Mouse (Mus musculus) right cerebral cortex, adult 2 months (tissue): ENCODE data around the gene Cldn7.
"Not testable (repeated sequence)": the region's sequence is repeated elsewhere in the genome, so short reads cannot be mapped to it uniquely, and the experiment has no call there.

Experiments
- DNase-seq, 2 experiments: peaks; one replicate each; pipeline ENCODE4 v3.0.0; 2021 to 2022; ENCODE audit warnings: low spot score in 2 of 2

Cldn7 gene

DNA sequence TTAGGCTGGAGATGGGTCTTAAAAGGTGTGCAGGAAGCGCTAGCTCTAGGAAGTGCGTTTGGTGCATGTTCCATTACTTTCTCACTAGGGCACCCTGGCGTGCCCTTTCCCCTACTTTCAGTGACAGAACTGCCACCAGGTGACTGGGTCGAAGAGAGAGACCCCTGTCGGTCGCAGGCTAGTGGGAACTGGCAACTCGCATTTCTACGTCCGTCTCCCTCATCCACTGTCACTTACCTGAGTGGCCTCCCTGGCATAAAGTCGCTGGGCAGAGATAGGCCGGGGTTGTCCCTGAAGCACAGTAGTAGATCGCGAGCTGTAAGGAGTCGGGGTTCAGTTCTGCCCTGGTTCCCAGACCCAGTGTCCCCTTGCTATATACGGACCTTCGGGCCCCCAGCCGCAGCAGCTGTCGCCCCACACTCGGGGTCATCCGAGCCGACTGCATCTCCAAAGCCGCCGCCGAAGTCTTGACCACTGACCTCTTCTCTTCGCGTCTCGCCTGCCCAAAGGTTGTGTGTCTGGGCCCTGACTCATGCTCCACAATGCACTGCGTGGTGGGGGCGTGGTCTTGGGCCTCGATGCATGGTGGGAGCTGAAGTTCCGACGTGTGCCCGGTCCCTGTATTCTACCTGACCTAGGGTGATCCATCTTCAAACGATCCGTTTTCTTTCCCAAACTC lies 50.4 kb downstream of the Cldn7 start, which contains the start of gene Acadvl:
TSS of gene Acadvl (minus strand) at position 532 of the 679 bp plus-strand sequence.
- DNase-seq = peak; percentile 87 to 89

DNA sequence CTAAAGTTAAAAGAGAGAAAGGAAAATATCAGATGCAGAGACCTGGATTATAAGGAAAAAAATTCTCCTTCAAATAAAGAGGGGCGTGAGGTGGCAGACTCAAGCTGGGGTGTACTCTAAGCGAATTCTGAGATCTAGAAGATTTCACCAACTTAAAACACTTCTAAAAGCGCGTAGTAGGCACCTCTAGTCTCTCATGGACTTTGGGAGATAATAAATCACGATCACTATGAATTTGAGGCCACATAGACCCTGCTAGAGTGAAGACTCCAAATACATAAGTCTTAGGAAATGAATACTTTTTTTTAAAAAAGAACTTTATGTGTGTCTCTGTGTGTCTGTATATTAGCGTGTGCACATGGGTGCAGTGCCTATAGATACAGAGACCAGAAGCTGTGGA lies 51.1 kb downstream of the Cldn7 start:
- DNase-seq = no peak

DNA sequence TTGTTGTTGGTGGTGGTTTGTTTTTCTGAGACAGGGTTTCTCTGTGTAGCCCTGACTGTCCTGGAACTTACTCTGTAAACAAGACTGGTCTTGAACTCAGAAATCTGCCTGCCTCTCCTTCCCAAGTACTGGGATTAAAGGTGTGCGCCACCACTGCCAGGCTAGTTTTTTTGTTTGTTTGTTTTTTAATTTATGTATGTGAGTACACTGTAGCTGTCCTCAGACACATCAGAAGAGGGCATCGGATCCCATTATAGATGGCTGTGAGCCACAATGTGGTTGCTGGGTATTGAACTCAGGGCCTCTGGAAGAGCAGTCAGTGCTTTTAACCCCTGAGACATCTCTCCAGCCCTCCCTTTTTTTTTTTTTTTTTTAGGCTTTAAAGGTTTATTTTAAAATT lies 51.6 kb downstream of the Cldn7 start:
- DNase-seq = not testable (repeated sequence)

DNA sequence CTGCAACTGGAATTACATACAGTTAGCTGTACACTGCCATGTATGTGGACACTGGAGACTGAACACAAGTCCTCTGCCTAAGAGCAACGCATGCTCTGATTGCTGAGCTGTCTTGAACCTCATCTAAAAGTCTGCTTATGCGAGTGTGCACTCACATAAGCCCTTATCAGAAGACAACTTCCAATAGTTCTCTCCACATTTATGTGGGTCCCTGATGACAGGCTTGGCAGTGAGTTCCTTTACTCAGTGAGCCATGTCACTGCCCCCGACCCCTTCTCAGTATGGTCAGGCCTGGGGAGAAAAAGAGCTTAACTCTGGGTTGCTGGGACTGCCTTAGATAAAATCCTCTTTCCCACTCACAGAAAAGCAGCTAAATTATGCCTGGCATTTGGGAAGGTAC lies 52.1 kb downstream of the Cldn7 start, which contains the start of gene Dlg4:
TSS of gene Dlg4 (plus strand) at position 274 of the 400 bp plus-strand sequence.
- DNase-seq = no peak

DNA sequence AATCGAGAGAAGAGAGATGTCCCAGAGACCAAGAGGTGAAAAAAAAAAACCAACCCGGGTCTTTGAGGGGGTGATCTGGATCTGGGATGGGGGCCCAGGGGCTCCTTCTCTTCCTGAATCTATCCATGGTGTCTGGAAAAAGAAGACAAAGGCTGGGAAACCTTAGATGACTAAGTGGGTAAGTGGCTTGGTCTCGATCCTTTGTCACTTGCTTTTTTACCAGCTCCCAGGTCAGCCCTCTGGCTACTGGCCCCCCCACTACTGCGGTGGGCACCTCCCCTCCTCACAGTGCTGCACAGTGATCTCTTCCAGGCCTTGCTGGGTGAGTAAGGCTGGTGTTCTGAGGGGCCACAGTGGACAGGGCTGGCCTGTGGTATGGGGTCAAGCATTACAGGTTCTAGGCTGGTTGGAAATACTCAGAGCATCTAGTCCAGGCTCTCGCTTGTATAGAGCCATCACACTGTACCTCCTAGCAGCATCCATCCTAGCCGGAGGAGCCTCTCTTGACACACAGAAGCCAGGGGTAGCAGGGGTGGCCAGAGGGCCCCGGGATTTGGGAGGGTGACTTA lies 52.7 kb downstream of the Cldn7 start:
- no peak for DNase-seq
